7 mouse cellular contexts compared by ENCODE assay signal in genomic region chr4:129793713-129794329, GRCm38 (mm10). TPM values are rescaled to one million over a fixed set of nuclear protein-coding genes. Genes with fewer than 3 reads are reported as not detected.
DNase-seq lines count a peak whose midpoint lies in the region; TF ChIP-seq lines count a peak whose summit lies in the region.

No protein-coding gene starts in this region.

- dilution Hi-C loops in CH12.LX (cut with MboI; ENCODE audit: extremely low pct_ligation_motif_present, extremely low pct_unique_long_range_greater_than_20kb, low sequenced_read_pairs), result no loop called here

- no peaks in the 10 kb centered on the region for H3K27me3 ChIP-seq in CH12.LX (replicated peaks)
- H3K27me3 ChIP-seq in megakaryocyte, embryonic 14.5 days (replicated peaks), result peaks cover 2% of the 10 kb centered on the region

- no peaks in the 10 kb centered on the region for H3K36me3 ChIP-seq in CH12.LX (replicated peaks in 1 of 2; ENCODE audit: control insufficient read depth in 1 of 2, insufficient read depth in 1 of 2, low read length in 1 of 2)
- peaks cover 6% of the 10 kb centered on the region for H3K36me3 ChIP-seq in megakaryocyte, embryonic 14.5 days (replicated peaks; ENCODE audit: low read length)

- H3K9ac ChIP-seq in CH12.LX (ENCODE audit: insufficient read depth, low read depth), result peak overlapping the region; percentile 28; the same call in 1 of the 2 replicates

- H3K9me3 ChIP-seq in CH12.LX (replicated peaks; ENCODE audit: low read length), result peaks cover 24% of the 10 kb centered on the region
- peaks cover 4% of the 10 kb centered on the region for H3K9me3 ChIP-seq in megakaryocyte, embryonic 14.5 days

- peaks cover 30 to 56% of the 10 kb centered on the region in 2 experiments for H3K4me1 ChIP-seq in CH12.LX (ENCODE audit: control insufficient read depth in 1 of 2, insufficient read depth in 2 of 2)
- H3K4me1 ChIP-seq in megakaryocyte, embryonic 14.5 days, result peaks cover 59% of the 10 kb centered on the region

- H3K27ac ChIP-seq in CH12.LX (ENCODE audit: insufficient read depth, low read depth), result peak overlapping the region; percentile 72

- TF ChIP-seq POLR2A in CH12.LX (IDR thresholded peaks at IDR 0.05; ENCODE audit: low read depth, low read length), result no peak

- H3K4me3 ChIP-seq in CH12.LX (replicated peaks in 1 of 3; ENCODE audit: low read depth in 2 of 3, low read length in 2 of 3, poor library complexity in 1 of 3), result peak overlapping the region in 1 of 3 experiments; percentile 23
- H3K4me3 ChIP-seq in megakaryocyte, embryonic 14.5 days (replicated peaks), result peak overlapping the region; percentile 18

- TF ChIP-seq CTCF in CH12.LX (conservative IDR thresholded peaks at IDR 0.05 in 1 of 2, IDR thresholded peaks at IDR 0.05 in 1 of 2; ENCODE audit: low read depth in 2 of 2, low read length in 2 of 2), result no peak

- TF ChIP-seq RAD21 in CH12.LX (IDR thresholded peaks at IDR 0.05; ENCODE audit: low read depth, low read length), result no peak; the same call in 1 of the 2 replicates

- in situ Hi-C loops in CH12.LX (cut with MboI; ENCODE audit: low pct_ligation_motif_present, low pct_unique_long_range_greater_than_20kb, low sequenced_read_pairs), result loop anchor here (25.0 kb wide), 1 partner anchor 293 kb away; no protein-coding TSS in a partner anchor

- H3K4me2 ChIP-seq in CH12.LX (ENCODE audit: insufficient read depth, low read depth, poor library complexity, severe bottlenecking), result peak overlapping the region; percentile 17

- TF ChIP-seq EP300 in CH12.LX (IDR thresholded peaks at IDR 0.05; ENCODE audit: low read length), result peak; percentile 97

- no peaks in the 10 kb centered on the region for H3K79me2 ChIP-seq in CH12.LX (replicated peaks; ENCODE audit: control insufficient read depth, extremely low read depth, insufficient read depth, poor library complexity, severe bottlenecking)

- DNase-seq in A20 (ENCODE audit: low read depth, low spot score) (peak; percentile 89), CH12.LX (ENCODE audit: extremely low read depth) (peak; percentile 98)
- DNase-seq in fibroblast of lung, adult 2 months (ENCODE audit: low read depth), result peak; percentile 69
- DNase-seq in layer of hippocampus, postnatal 36 days, result no peak
- DNase-seq in layer of hippocampus, postnatal 10 days (ENCODE audit: low spot score in 2 of 2), result no peak
- DNase-seq in right cerebral cortex, postnatal 25 days, result no peak

TF ChIP-seq in CH12.LX, 34 proteins besides CTCF, POLR2A, EP300 and RAD21:
- 0 out of 2 replicates have a peak, but pooled peaks have one; percentile 39 for TF ChIP-seq TBP (conservative IDR thresholded peaks at IDR 0.05; ENCODE audit: low read depth, low read length)
- no peak for TF ChIP-seq GABPA (IDR thresholded peaks at IDR 0.05; ENCODE audit: insufficient replicate concordance, low read depth, low read length)
- no peak for TF ChIP-seq POLR2AphosphoS2 (IDR thresholded peaks at IDR 0.05; ENCODE audit: low read depth, low read length)
- TF ChIP-seq KAT2A (IDR thresholded peaks at IDR 0.05; ENCODE audit: insufficient replicate concordance, low read length), result no peak
- peak; percentile 87 for TF ChIP-seq IRF4 (IDR thresholded peaks at IDR 0.05; ENCODE audit: low read depth, low read length)
- no peak for TF ChIP-seq CHD1 (IDR thresholded peaks at IDR 0.05; ENCODE audit: low read depth, low read length)
- TF ChIP-seq MAFK (IDR thresholded peaks at IDR 0.05; ENCODE audit: insufficient replicate concordance, low read length), result peak; percentile 80
- TF ChIP-seq ETS1 (conservative IDR thresholded peaks at IDR 0.05; ENCODE audit: low read depth, low read length), result peak; percentile 88
- TF ChIP-seq HCFC1 (IDR thresholded peaks at IDR 0.05; ENCODE audit: low read depth, low read length), result peak; percentile 44; the same call in 1 of the 2 replicates
- TF ChIP-seq USF1 (IDR thresholded peaks at IDR 0.05; ENCODE audit: low read depth, low read length), result peak; percentile 17; the same call in 1 of the 2 replicates
- TF ChIP-seq NELFE (IDR thresholded peaks at IDR 0.05; ENCODE audit: low read depth, low read length), result 0 out of 2 replicates have a peak, but pooled peaks have one; percentile 21
- TF ChIP-seq RCOR1 (conservative IDR thresholded peaks at IDR 0.05; ENCODE audit: low read depth, low read length), result 0 out of 2 replicates have a peak, but pooled peaks have one; percentile 0
- no peak; the same call in 1 of the 2 replicates for TF ChIP-seq ZMIZ1 (IDR thresholded peaks at IDR 0.05; ENCODE audit: low read depth, low read length)
- TF ChIP-seq SIN3A (IDR thresholded peaks at IDR 0.05; ENCODE audit: low read length), result 0 out of 2 replicates have a peak, but pooled peaks have one; percentile 56
- no peak for TF ChIP-seq ZKSCAN1 (IDR thresholded peaks at IDR 0.05; ENCODE audit: borderline replicate concordance, low read depth, low read length)
- 0 out of 2 replicates have a peak, but pooled peaks have one; percentile 40 for TF ChIP-seq NRF1 (IDR thresholded peaks at IDR 0.05; ENCODE audit: low read depth, low read length)
- peak; percentile 83; the same call in 1 of the 2 replicates for TF ChIP-seq MAZ (IDR thresholded peaks at IDR 0.05; ENCODE audit: low read depth, low read length)
- TF ChIP-seq JUN (IDR thresholded peaks at IDR 0.05; ENCODE audit: insufficient read depth, low read depth, low read length), result peak; percentile 68
- no peak for TF ChIP-seq UBTF (IDR thresholded peaks at IDR 0.05; ENCODE audit: low read depth, low read length)
- TF ChIP-seq CHD2 (IDR thresholded peaks at IDR 0.05; ENCODE audit: low read length), result peak; percentile 84
- TF ChIP-seq E2F4 (IDR thresholded peaks at IDR 0.05; ENCODE audit: insufficient replicate concordance, low read depth, low read length), result no peak
- TF ChIP-seq JUND (conservative IDR thresholded peaks at IDR 0.05; ENCODE audit: low read depth, low read length), result peak; percentile 28; the same call in 1 of the 2 replicates
- TF ChIP-seq BHLHE40 (IDR thresholded peaks at IDR 0.05; ENCODE audit: low read depth, low read length), result peak; percentile 85
- peak; percentile 42; the same call in 1 of the 2 replicates for TF ChIP-seq ELF1 (IDR thresholded peaks at IDR 0.05; ENCODE audit: low read depth, low read length)
- TF ChIP-seq ZC3H11A (IDR thresholded peaks at IDR 0.05; ENCODE audit: low read depth, low read length), result no peak
- peak; percentile 100 for TF ChIP-seq TCF12 (IDR thresholded peaks at IDR 0.05; ENCODE audit: low read depth, low read length)
- TF ChIP-seq ZNF384 (IDR thresholded peaks at IDR 0.05; ENCODE audit: low read depth, low read length), result no peak
- peak; percentile 93; the same call in 1 of the 2 replicates for TF ChIP-seq MEF2A (IDR thresholded peaks at IDR 0.05; ENCODE audit: borderline replicate concordance, low read depth, low read length)
- peak; percentile 46; the same call in 1 of the 2 replicates for TF ChIP-seq MXI1 (IDR thresholded peaks at IDR 0.05; ENCODE audit: low read depth, low read length)
- TF ChIP-seq MAX (IDR thresholded peaks at IDR 0.05; ENCODE audit: low read length), result peak; percentile 60

RNA-seq across cellular contexts. Expression of gene Ptp4a2, which starts 17.2 kb away (rescaled TPM):
- total RNA-seq in CH12.LX (2012; rRNA removed) (113 and 163 TPM in 2 replicates), CH12.LX (2014; rRNA removed) (415 and 493 TPM in 2 replicates)
- 327 and 467 TPM in 2 replicates for polyA plus RNA-seq in CH12.LX (2012; ENCODE audit: insufficient read length, low read depth)
- 14.5 and 30.1 TPM in 2 replicates for polyA plus RNA-seq in megakaryocyte, embryonic 14.5 days (2012; ENCODE audit: insufficient read depth, low replicate concordance)
- 100 to 1,000 TPM; 139 to 141 TPM for total RNA-seq in layer of hippocampus, postnatal 36 days (2021)
- 100 to 1,000 TPM; 125 to 136 TPM for total RNA-seq in layer of hippocampus, postnatal 10 days (2021)

RNA-seq across cellular contexts. Expression of gene Khdrbs1, which starts 51.7 kb away (rescaled TPM):
- total RNA-seq in CH12.LX (2012; rRNA removed) (58.6 and 65.9 TPM in 2 replicates), CH12.LX (2014; rRNA removed) (67.4 and 79.0 TPM in 2 replicates)
- polyA plus RNA-seq in CH12.LX (2012; ENCODE audit: insufficient read length, low read depth), result 125 TPM in 2 replicates
- polyA plus RNA-seq in megakaryocyte, embryonic 14.5 days (2012; ENCODE audit: insufficient read depth, low replicate concordance), result 67.0 and 99.6 TPM in 2 replicates
- 10 to 100 TPM; 88.4 to 90.0 TPM for total RNA-seq in layer of hippocampus, postnatal 36 days (2021)
- 100 to 1,000 TPM in 1 of 2 experiments, 10 to 100 TPM in 1; 99.3 to 108 TPM for total RNA-seq in layer of hippocampus, postnatal 10 days (2021)

Comparison
In these comparisons a context has a peak if more than half of its experiments do, and no peak if none do; other contexts are left out.
1. DNase-seq: peak in A20 (single experiment), CH12.LX (single experiment) and fibroblast of lung, adult 2 months (single experiment); none in layer of hippocampus, postnatal 36 days (0 of 2), layer of hippocampus, postnatal 10 days (0 of 2) and right cerebral cortex, postnatal 25 days (single experiment).